Mouse (Mus musculus) CH12.LX (cell line): ENCODE measurements around the gene Apoc2. TPM values are rescaled to one million over a fixed set of nuclear protein-coding genes. Genes with fewer than 3 reads are reported as not detected.

Source experiments
- DNase-seq: peaks from one replicate; pipeline ENCODE4 v3.0.0-alpha.2; 2013; ENCODE audit errors: extremely low read depth
- H3K27ac ChIP-seq: 2 replicates; pipeline ENCODE4 v1.5.1; 2012; ENCODE audit warnings: low read depth, mild to moderate bottlenecking, control low read depth, moderate library complexity; ENCODE audit not compliant: insufficient read depth
- H3K27me3 ChIP-seq: replicated peaks from 2 replicates; pipeline ENCODE3; 2012; ENCODE audit warnings: inconsistent platforms
- H3K36me3 ChIP-seq, 2 experiments: replicated peaks in 1 of 2; 2 replicates each; pipeline versions ENCODE3 to v1.6.1; 2012; ENCODE audit warnings: inconsistent platforms in 1 of 2, low read length in 1 of 2, mild to moderate bottlenecking in 1 of 2, mixed read lengths in 1 of 2, moderate library complexity in 1 of 2; ENCODE audit not compliant: control insufficient read depth in 1 of 2, insufficient read depth in 1 of 2
- H3K4me1 ChIP-seq, 2 experiments: 2 replicates each; pipeline ENCODE4 v1.6.1; 2012; ENCODE audit warnings: inconsistent platforms in 1 of 2, moderate library complexity in 1 of 2; ENCODE audit not compliant: insufficient read depth in 2 of 2, control insufficient read depth in 1 of 2
- H3K4me2 ChIP-seq: 2 replicates; pipeline ENCODE4 v1.6.1; 2012; ENCODE audit warnings: low read depth, mild to moderate bottlenecking, control low read depth; ENCODE audit not compliant: poor library complexity, insufficient read depth, severe bottlenecking
- H3K4me3 ChIP-seq, 3 experiments: fragments of 150-350 bp in 1 of 3; sonication (generic) in 1 of 3; replicated peaks in 1 of 3; 2 replicates each; pipeline versions ENCODE3 to v1.5.1; 2011 to 2012; ENCODE audit warnings: low read depth in 2 of 3, low read length in 2 of 3, mild to moderate bottlenecking in 2 of 3, moderate library complexity in 2 of 3, control low read depth in 1 of 3, improper control_type of control experiment in 1 of 3, inconsistent platforms in 1 of 3, mixed read lengths in 1 of 3; ENCODE audit not compliant: poor library complexity in 1 of 3
- H3K79me2 ChIP-seq: replicated peaks from 2 replicates; pipeline ENCODE4 v1.6.1; 2012; ENCODE audit warnings: mild to moderate bottlenecking, moderate library complexity; ENCODE audit not compliant: control insufficient read depth, poor library complexity, insufficient read depth, severe bottlenecking; ENCODE audit errors: extremely low read depth
- H3K9ac ChIP-seq: 2 replicates; pipeline ENCODE4 v1.6.1; 2012; ENCODE audit warnings: low read depth, mild to moderate bottlenecking, control low read depth, moderate library complexity; ENCODE audit not compliant: insufficient read depth
- H3K9me3 ChIP-seq: replicated peaks from 2 replicates; pipeline ENCODE3; 2012; ENCODE audit warnings: low read length, inconsistent platforms, mixed read lengths
- BHLHE40 ChIP-seq: IDR thresholded peaks from 2 replicates; pipeline ENCODE4 v1.6.1; 2011; ENCODE audit warnings: mild to moderate bottlenecking, low read depth, low read length, improper control_type of control experiment
- CHD1 ChIP-seq: IDR thresholded peaks from 2 replicates; pipeline ENCODE4 v1.6.1; 2012; ENCODE audit warnings: low read depth, low read length, improper control_type of control experiment, inconsistent platforms
- CHD2 ChIP-seq: IDR thresholded peaks from 2 replicates; pipeline ENCODE4 v1.6.1; 2011; ENCODE audit warnings: low read length, improper control_type of control experiment
- E2F4 ChIP-seq: IDR thresholded peaks from 2 replicates; pipeline ENCODE4 v1.6.1; 2011; ENCODE audit warnings: low read depth, low read length, improper control_type of control experiment; ENCODE audit not compliant: insufficient replicate concordance
- ELF1 ChIP-seq: IDR thresholded peaks from 2 replicates; pipeline ENCODE4 v1.6.1; 2014; ENCODE audit warnings: low read depth, mild to moderate bottlenecking, inconsistent platforms, low read length, improper control_type of control experiment
- EP300 ChIP-seq: IDR thresholded peaks from 2 replicates; pipeline ENCODE4 v1.6.1; 2011; ENCODE audit warnings: low read length, improper control_type of control experiment
- IRF4 ChIP-seq: IDR thresholded peaks from 2 replicates; pipeline ENCODE4 v1.6.1; 2014; ENCODE audit warnings: low read depth, mild to moderate bottlenecking, inconsistent platforms, low read length, improper control_type of control experiment
- JUN ChIP-seq: IDR thresholded peaks from 2 replicates; pipeline ENCODE4 v1.6.1; 2011; ENCODE audit warnings: low read depth, mild to moderate bottlenecking, low read length, improper control_type of control experiment, moderate library complexity; ENCODE audit not compliant: insufficient read depth
- JUND ChIP-seq: conservative IDR thresholded peaks from 2 replicates; pipeline ENCODE4 v1.6.1; 2011; ENCODE audit warnings: low read depth, low read length, improper control_type of control experiment
- KAT2A ChIP-seq: IDR thresholded peaks from 2 replicates; pipeline ENCODE4 v1.6.1; 2012; ENCODE audit warnings: low read length, improper control_type of control experiment, inconsistent platforms; ENCODE audit not compliant: insufficient replicate concordance
- MAX ChIP-seq: IDR thresholded peaks from 2 replicates; pipeline ENCODE4 v1.6.1; 2011; ENCODE audit warnings: low read length, improper control_type of control experiment
- MAZ ChIP-seq: IDR thresholded peaks from 2 replicates; pipeline ENCODE4 v1.6.1; 2012; ENCODE audit warnings: low read depth, mild to moderate bottlenecking, inconsistent platforms, low read length, improper control_type of control experiment, moderate library complexity
- MEF2A ChIP-seq: IDR thresholded peaks from 2 replicates; pipeline ENCODE4 v1.6.1; 2014; ENCODE audit warnings: low read depth, mild to moderate bottlenecking, inconsistent platforms, low read length, improper control_type of control experiment, borderline replicate concordance
- MXI1 ChIP-seq: IDR thresholded peaks from 2 replicates; pipeline ENCODE4 v1.6.1; 2011; ENCODE audit warnings: mild to moderate bottlenecking, low read depth, low read length, improper control_type of control experiment
- MYC ChIP-seq: IDR thresholded peaks from 2 replicates; pipeline ENCODE4 v1.6.1; 2011; ENCODE audit warnings: low read depth, mild to moderate bottlenecking, improper control_type of control experiment, low read length
- NELFE ChIP-seq: IDR thresholded peaks from 2 replicates; pipeline ENCODE4 v1.6.1; 2011; ENCODE audit warnings: low read depth, low read length, improper control_type of control experiment
- PAX5 ChIP-seq: IDR thresholded peaks from 2 replicates; pipeline ENCODE4 v1.6.1; 2012; ENCODE audit warnings: low read length, inconsistent platforms, mixed read lengths
- POLR2A ChIP-seq: IDR thresholded peaks from 2 replicates; pipeline ENCODE4 v1.6.1; 2011; ENCODE audit warnings: low read depth, mild to moderate bottlenecking, improper control_type of control experiment, low read length
- TCF12 ChIP-seq: IDR thresholded peaks from 2 replicates; pipeline ENCODE4 v1.6.1; 2014; ENCODE audit warnings: low read depth, mild to moderate bottlenecking, inconsistent platforms, low read length, improper control_type of control experiment
- UBTF ChIP-seq: IDR thresholded peaks from 2 replicates; pipeline ENCODE4 v1.6.1; 2012; ENCODE audit warnings: low read depth, mild to moderate bottlenecking, inconsistent platforms, low read length, improper control_type of control experiment, moderate library complexity
- USF1 ChIP-seq: IDR thresholded peaks from 2 replicates; pipeline ENCODE4 v1.6.1; 2014; ENCODE audit warnings: low read depth, mild to moderate bottlenecking, inconsistent platforms, low read length, improper control_type of control experiment
- ZC3H11A ChIP-seq: IDR thresholded peaks from 2 replicates; pipeline ENCODE4 v1.6.1; 2012; ENCODE audit warnings: low read depth, mild to moderate bottlenecking, inconsistent platforms, low read length, improper control_type of control experiment
- ZKSCAN1 ChIP-seq: IDR thresholded peaks from 2 replicates; pipeline ENCODE4 v1.6.1; 2012; ENCODE audit warnings: low read depth, inconsistent platforms, low read length, improper control_type of control experiment, borderline replicate concordance
- dilution Hi-C: fragments of 300-500 bp; cut with MboI; formaldehyde crosslinking; loops from 2 replicates; pipeline ENCODE4 v1.14.3; 2020; ENCODE audit warnings: low sequenced_read_pairs; ENCODE audit not compliant: extremely low pct_unique_long_range_greater_than_20kb, extremely low pct_ligation_motif_present
- in situ Hi-C: fragments of 300-500 bp; cut with MboI; formaldehyde crosslinking; loops from 3 replicates; pipeline ENCODE4 v1.14.3; 2019; ENCODE audit warnings: low sequenced_read_pairs, low pct_ligation_motif_present, low pct_unique_long_range_greater_than_20kb, mixed read lengths
- polyA plus RNA-seq: library from polyadenylated mRNA; unstranded; fragments of >175 nt; gene quantifications from 2 replicates; pipeline ENCODE4 v1.2.1, GENCODE M21; 2012; ENCODE audit warnings: low read depth; ENCODE audit not compliant: insufficient read length
- total RNA-seq, 2 experiments: library from RNA; depleted of rRNA; stranded (reverse); fragments of 300-350 nt in 1 of 2; fragments of >200 nt in 1 of 2; gene quantifications; 2 replicates each; pipeline ENCODE4 v1.2.3; 2012 to 2014

Apoc2 gene
- total and polyA plus RNA-seq, 3 experiments: not detected

DNA sequence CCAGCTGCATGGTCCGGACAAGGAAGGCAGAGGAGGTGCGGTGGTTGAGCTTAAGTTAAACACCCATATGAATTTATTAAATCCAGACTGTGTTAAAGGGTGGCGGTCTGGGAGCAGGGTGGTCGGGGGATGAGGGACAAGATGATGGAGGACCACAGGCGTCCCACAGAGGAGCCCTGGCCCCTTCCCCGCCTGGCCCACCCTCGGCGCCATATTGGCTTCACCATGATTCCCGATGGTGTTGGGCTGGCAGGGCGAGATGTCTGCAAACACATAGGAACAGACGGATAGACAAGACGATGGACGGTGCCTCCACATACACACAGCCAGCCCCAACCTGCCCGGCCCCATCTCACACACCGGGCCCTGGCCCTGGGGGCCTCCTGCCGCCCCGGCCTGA lies 44.5 kb downstream of the Apoc2 start:
- in situ Hi-C loops: no loop called here
- no peaks in the 10 kb centered on the region for H3K79me2 ChIP-seq
- H3K36me3 ChIP-seq: peaks cover 63 to 69% of the 10 kb centered on the region in 2 experiments
- no peak overlapping the region for H3K4me2 ChIP-seq
- dilution Hi-C loops: no loop called here
- no peaks in the 10 kb centered on the region for H3K27me3 ChIP-seq
- no peak for DNase-seq
- peaks cover 16 to 46% of the 10 kb centered on the region in 2 experiments for H3K4me1 ChIP-seq
- H3K4me3 ChIP-seq: no peak overlapping the region
- H3K9me3 ChIP-seq: no peaks in the 10 kb centered on the region
- no peak overlapping the region for H3K27ac ChIP-seq
- no peak for TF ChIP-seq EP300
- TF ChIP-seq E2F4: no peak
- no peak for TF ChIP-seq MAZ
- TF ChIP-seq ZC3H11A: no peak
- TF ChIP-seq ELF1: no peak
- no peak for TF ChIP-seq MAX
- no peak for TF ChIP-seq MXI1
- TF ChIP-seq POLR2A: no peak
- TF ChIP-seq PAX5: no peak
- TF ChIP-seq MYC: no peak
- H3K9ac ChIP-seq: no peak overlapping the region

DNA sequence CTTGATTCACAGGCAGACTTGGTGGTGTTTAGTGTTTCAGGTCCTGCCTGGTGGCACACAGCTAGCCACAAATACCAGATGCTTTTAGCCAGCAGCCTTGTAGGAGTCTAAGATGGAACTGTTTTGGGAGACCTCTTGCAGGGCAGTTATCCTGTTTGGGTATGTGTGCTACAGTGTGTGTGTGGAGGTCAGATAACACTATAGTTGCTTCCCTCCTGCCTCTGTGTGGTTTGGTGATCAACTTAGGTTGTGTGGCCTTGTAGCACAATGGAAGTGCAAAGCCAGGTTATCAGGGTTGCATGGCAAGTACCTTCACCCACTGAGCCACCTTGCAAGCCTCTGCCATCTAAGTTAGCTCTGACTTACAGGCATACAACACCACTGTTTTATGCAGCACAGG lies 45.0 kb downstream of the Apoc2 start:
- peaks cover 58 to 66% of the 10 kb centered on the region in 2 experiments for H3K36me3 ChIP-seq
- no peaks in the 10 kb centered on the region for H3K9me3 ChIP-seq

More for the DNA sequence above, 45.0 kb downstream of the Apoc2 start:
- Histone ChIP-seq H3K27me3 (no peaks in the 10 kb centered on the region), H3K4me3 (no peak overlapping the region), H3K4me1 (peaks cover 18 to 48% of the 10 kb centered on the region in 2 experiments), H3K27ac (no peak overlapping the region), H3K9ac (no peak overlapping the region), H3K79me2 (peaks cover 2% of the 10 kb centered on the region; the same call in 1 of the 2 replicates), H3K4me2 (no peak overlapping the region)
- no peak for DNase-seq
- in situ Hi-C loops: no loop called here
- dilution Hi-C loops: no loop called here
- TF ChIP-seq IRF4: no peak
- no peak for TF ChIP-seq USF1
- TF ChIP-seq JUN: no peak
- no peak for TF ChIP-seq UBTF
- TF ChIP-seq MXI1: no peak
- no peak for TF ChIP-seq CHD1
- no peak for TF ChIP-seq JUND
- no peak for TF ChIP-seq KAT2A
- TF ChIP-seq CHD2: no peak
- TF ChIP-seq MAZ: no peak
- TF ChIP-seq NELFE: no peak
- no peak for TF ChIP-seq TCF12
- TF ChIP-seq ZKSCAN1: no peak
- TF ChIP-seq ELF1: no peak
- TF ChIP-seq MAX: no peak
- no peak for TF ChIP-seq MEF2A
- TF ChIP-seq BHLHE40: no peak
